Mouse (Mus musculus) kidney, adult 2 months (tissue): Measurements from ENCODE around the gene Csrnp2. TPM values are rescaled to one million over a fixed set of nuclear protein-coding genes. Genes with fewer than 3 reads are reported as not detected.
A peak's percentile ranks its signal among the peaks of the same experiment; 100 is the strongest.
"Not testable (repeated sequence)": the region's sequence is repeated elsewhere in the genome, so short reads cannot be mapped to it uniquely, and the experiment has no call there.

Experiments
- DNase-seq: peaks from one replicate; pipeline ENCODE4 v3.0.0; 2021
- H3K27ac ChIP-seq: fragments of 200-500 bp; 2 replicates; pipeline ENCODE4 v1.5.1; 2012; ENCODE audit warnings: low read depth, low read length, control low read depth, inconsistent platforms; ENCODE audit not compliant: insufficient read depth
- H3K27me3 ChIP-seq: fragments of 200-500 bp; replicated peaks from 2 replicates; pipeline ENCODE4 v1.6.1; 2012; ENCODE audit warnings: mild to moderate bottlenecking, moderate library complexity, low read length, inconsistent platforms; ENCODE audit not compliant: control insufficient read depth, insufficient read depth
- H3K36me3 ChIP-seq: fragments of 200-500 bp; 2 replicates; pipeline ENCODE4 v1.6.1; 2012; ENCODE audit warnings: mild to moderate bottlenecking, moderate library complexity, low read length, inconsistent platforms; ENCODE audit not compliant: control insufficient read depth, insufficient read depth
- H3K4me1 ChIP-seq: fragments of 200-500 bp; 2 replicates; pipeline ENCODE4 v1.6.1; 2011; ENCODE audit warnings: low read length; ENCODE audit not compliant: control insufficient read depth, insufficient read depth
- H3K4me3 ChIP-seq: fragments of 200-500 bp; 2 replicates; pipeline ENCODE4 v1.5.1; 2011; ENCODE audit warnings: mild to moderate bottlenecking, low read depth, low read length, control low read depth; ENCODE audit not compliant: insufficient read depth
- CTCF ChIP-seq: fragments of 200-500 bp; conservative IDR thresholded peaks from 2 replicates; pipeline ENCODE4 v1.5.1; 2011; ENCODE audit warnings: low read depth, mild to moderate bottlenecking, control low read depth, low read length, moderate library complexity, mixed read lengths; ENCODE audit not compliant: insufficient read depth, insufficient read length
- POLR2A ChIP-seq: fragments of 200-500 bp; IDR thresholded peaks from one replicate; pipeline ENCODE4 v1.6.1; 2011; ENCODE audit warnings: low read depth, low read length, control low read depth
- WGBS: fragments of 180-500 bp; shearing (Covaris S2); methylation state at CpG from one replicate; pipeline ENCODE4 v1.1.7; 2018; 5-methylcytosine and 5-hydroxymethylcytosine counted together
- polyA plus RNA-seq: library from polyadenylated mRNA; depleted of rRNA; stranded (reverse); fragments of >200 nt; gene quantifications from 2 replicates; pipeline ENCODE4 v1.2.3, GENCODE M21; 2012

Gene Csrnp2
- polyA plus RNA-seq, 1 experiment = 2.7 TPM

DNA sequence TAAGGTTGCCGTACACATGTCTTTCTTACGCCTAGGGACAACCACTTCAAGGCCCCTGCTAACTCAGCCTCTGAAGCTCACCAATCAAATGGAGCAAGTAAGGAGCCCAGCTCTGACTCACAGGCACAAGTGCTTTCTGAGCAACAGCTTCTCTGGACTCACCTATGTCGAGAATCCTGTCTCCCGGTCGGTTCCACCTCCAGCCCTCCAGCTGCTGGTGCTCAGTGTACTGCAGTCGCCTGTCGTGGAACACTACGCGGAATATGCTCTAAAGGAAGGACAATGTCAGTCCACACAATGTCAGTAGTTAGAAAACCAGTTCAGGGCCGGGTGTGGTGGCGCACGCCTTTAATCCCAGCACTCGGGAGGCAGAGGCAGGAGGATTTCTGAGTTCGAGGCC lies 30.1 kb upstream of the Csrnp2 start:
- Histone ChIP-seq H3K27me3 (no peaks in the 10 kb centered on the region), H3K36me3 (no peaks in the 10 kb centered on the region; the same call in 1 of the 2 replicates), H3K4me1 (no peaks in the 10 kb centered on the region), H3K4me3 (no peak overlapping the region), H3K27ac (no peak overlapping the region)
- WGBS = 93% methylated on average over 14 of the region's 14 CpGs
- DNase-seq = no peak
- TF ChIP-seq POLR2A = no peak
- TF ChIP-seq CTCF = no peak

DNA sequence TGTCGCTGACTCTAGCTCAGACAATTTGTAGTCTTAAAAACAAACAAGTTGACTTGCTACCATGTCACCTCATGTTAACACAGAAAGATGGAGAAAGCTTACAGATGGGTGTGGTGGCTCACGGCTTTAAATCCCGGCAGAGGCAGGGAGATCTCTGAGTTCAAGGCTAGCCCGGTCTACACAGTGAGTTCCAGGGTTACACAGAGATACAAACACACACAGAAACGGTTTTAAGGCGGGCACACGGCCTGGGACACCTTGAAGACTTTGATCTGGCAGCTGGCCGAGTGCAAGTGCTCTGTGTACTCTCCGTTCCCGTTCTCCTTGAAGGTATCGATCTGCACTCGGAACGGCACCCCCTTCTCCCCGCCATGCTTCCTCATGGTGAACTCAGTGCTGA lies 25.0 kb upstream of the Csrnp2 start:
- DNase-seq = peak; percentile 40
- WGBS = 79% methylated on average over 14 of the region's 14 CpGs

DNA sequence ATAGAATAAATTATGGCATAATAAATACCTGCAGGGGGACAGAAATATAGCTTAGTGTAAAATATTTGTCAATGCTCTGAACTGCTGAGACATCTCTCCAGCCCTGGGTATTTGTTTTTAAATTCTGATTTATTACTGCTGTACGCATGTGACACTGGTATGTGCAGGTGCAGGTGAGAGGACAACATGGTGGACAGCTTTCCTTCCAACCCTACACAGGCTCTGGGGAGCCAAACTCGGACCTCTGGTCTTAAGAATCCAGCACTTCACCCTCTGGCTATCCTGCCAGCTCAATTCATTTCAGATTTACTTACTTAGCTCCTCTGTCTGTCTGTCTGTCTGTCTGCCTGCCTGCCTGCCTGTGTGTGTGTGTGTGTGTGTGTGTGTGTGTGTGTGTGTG lies 19.8 kb upstream of the Csrnp2 start:
- no peak overlapping the region for H3K27ac ChIP-seq
- no peak overlapping the region for H3K4me3 ChIP-seq
- DNase-seq = no peak
- no peaks in the 10 kb centered on the region for H3K4me1 ChIP-seq
- no peaks in the 10 kb centered on the region for H3K27me3 ChIP-seq
- TF ChIP-seq POLR2A = no peak
- no peak for TF ChIP-seq CTCF
- 83% methylated on average over 2 of the region's 2 CpGs for WGBS
- H3K36me3 ChIP-seq = peaks cover 2% of the 10 kb centered on the region; the same call in 1 of the 2 replicates

More for the DNA sequence above, 25.0 kb upstream of the Csrnp2 start:
- Histone ChIP-seq H3K36me3 (no peaks in the 10 kb centered on the region; the same call in 1 of the 2 replicates), H3K27me3 (no peaks in the 10 kb centered on the region), H3K4me3 (no peak overlapping the region), H3K4me1 (no peaks in the 10 kb centered on the region), H3K27ac (no peak overlapping the region)
- TF ChIP-seq POLR2A (no peak), CTCF (no peak)

DNA sequence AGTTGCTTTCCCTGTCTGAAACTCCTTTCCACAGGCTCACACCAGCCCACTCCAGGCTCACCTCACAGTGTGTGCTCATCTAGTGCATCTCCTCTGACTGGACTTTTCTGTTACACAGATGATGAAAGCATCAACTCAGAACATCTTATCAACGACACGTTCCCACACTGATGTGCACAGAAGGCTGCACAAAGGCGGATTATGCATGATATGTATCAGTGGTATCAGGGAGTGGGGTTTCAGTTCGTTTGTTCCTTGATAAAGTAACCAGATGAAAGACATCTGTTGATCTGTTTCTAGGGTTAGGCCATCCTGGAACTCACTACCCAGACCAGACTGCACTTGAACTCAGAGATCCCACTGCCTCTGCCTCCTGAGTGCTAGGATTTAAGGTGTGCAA lies 18.1 kb upstream of the Csrnp2 start:
- Histone ChIP-seq H3K27ac (no peak overlapping the region), H3K4me3 (no peak overlapping the region), H3K36me3 (peaks cover 2% of the 10 kb centered on the region; the same call in 1 of the 2 replicates), H3K27me3 (no peaks in the 10 kb centered on the region), H3K4me1 (no peaks in the 10 kb centered on the region)
- 85% methylated on average over 4 of the region's 4 CpGs for WGBS
- no peak for TF ChIP-seq POLR2A
- TF ChIP-seq CTCF = no peak
- DNase-seq = no peak

DNA sequence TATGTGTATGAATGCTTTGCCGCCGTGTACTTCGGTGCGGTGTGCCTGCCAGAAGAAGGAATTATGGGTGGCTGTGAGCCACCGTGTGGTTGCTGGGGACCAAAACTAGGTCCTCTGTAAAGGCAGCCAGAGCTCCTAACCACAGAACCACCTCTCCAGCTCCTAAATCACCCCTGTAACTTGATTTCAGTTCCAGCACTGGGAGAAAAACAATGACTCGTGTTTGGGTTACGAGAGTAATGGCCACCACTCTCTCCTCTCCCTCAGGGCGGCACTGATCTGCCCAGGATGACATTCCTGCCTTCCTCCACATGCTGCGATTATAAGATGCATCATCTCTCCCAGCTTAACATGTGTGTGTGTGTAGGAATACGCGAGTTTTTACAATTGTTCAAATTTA lies 14.8 kb upstream of the Csrnp2 start:
- Histone ChIP-seq H3K4me1 (no peaks in the 10 kb centered on the region), H3K27me3 (no peaks in the 10 kb centered on the region), H3K27ac (no peak overlapping the region), H3K4me3 (no peak overlapping the region), H3K36me3 (peaks cover 2% of the 10 kb centered on the region; the same call in 1 of the 2 replicates)
- no peak for TF ChIP-seq POLR2A
- no peak for TF ChIP-seq CTCF
- DNase-seq = no peak
- 89% methylated on average over 11 of the region's 11 CpGs for WGBS

DNA sequence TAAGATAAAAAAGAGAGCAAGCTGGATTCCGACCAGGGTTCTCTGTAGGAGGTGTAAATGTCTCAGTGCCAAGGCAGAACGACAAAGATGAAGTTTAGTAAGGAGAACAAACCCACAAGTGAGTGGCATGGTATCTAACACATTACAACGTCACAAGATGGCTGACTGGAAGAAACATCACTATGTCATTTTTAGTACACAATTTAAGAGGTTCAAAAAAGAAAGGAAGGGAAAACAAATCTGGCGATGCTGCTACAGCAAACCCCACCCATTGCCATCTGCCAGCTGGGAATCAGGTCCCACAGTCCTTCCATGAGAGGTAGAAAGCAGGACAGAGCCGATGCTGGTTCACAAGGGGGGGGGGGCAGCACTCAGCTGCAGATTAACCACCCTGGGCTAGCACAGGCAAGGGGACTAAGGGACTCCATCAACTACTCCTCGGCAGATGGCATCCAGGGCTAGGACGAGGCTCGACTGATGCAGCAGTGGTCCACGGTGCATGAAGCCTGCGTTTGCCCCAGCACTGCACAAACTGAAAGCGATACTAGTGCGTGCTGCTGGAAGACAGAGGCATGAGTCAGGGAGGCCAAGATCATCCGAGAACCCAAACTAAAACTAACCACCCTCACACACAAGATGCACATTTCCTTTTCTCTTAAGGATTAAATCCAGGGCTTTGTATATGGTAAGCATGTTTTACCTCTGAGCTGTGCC lies 13.3 kb upstream of the Csrnp2 start:
- Histone ChIP-seq H3K4me3 (no peak overlapping the region), H3K36me3 (peaks cover 2% of the 10 kb centered on the region; the same call in 1 of the 2 replicates), H3K27ac (no peak overlapping the region), H3K4me1 (no peaks in the 10 kb centered on the region), H3K27me3 (no peaks in the 10 kb centered on the region)
- no peak for DNase-seq
- TF ChIP-seq CTCF = no peak
- TF ChIP-seq POLR2A = no peak
- WGBS = 83% methylated on average over 13 of the region's 13 CpGs

DNA sequence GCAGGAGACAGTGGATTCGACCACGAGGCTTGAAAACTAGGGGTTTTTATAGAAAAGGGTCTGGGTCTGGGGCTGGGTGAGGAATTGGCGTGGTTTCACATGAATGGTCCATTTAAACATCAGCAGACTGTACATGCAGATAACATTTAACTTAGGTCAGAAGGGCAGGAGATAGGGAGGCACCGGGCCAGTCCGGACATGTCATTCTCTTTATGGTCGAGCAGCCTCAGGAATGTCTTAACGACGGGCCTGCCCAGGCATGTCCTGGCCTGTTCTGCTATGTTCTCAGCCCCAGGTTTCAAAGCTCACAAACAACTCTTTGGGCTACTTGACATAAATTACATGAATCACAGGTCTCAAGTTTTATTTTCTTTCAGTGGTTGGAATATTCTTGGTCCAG lies 4.2 kb upstream of the Csrnp2 start:
- H3K27ac ChIP-seq = 0 out of 2 replicates have a peak overlapping the region, but pooled peaks have one; percentile 29
- H3K36me3 ChIP-seq, H3K27me3 ChIP-seq, H3K4me1 ChIP-seq, H3K4me3 ChIP-seq: not testable (repeated sequence)
- peak; percentile 57 for DNase-seq
- WGBS = 45% methylated on average over 8 of the region's 8 CpGs
